Mouse (Mus musculus) hindbrain, embryonic 16.5 days (tissue): Measurements from ENCODE around the gene Zfp598. TPM values are rescaled to one million over a fixed set of nuclear protein-coding genes. Genes with fewer than 3 reads are reported as not detected.

Experiments
- ATAC-seq: fragments of 200-750 bp; cut with Nextera tagmentation; 2 replicates; pipeline ENCODE4 v1.8.0; 2017; ENCODE audit warnings: moderate TSS enrichment, moderate library complexity
- H3K27ac ChIP-seq: fragments of 300-500 bp; sonication (generic); 2 replicates; pipeline ENCODE4 v1.5.1; 2014; ENCODE audit warnings: low read depth, mild to moderate bottlenecking, control low read depth, low read length, moderate library complexity
- H3K27me3 ChIP-seq: fragments of 300-500 bp; sonication (generic); replicated peaks from 2 replicates; pipeline ENCODE4 v1.6.1; 2014; ENCODE audit warnings: low read length; ENCODE audit not compliant: control insufficient read depth, insufficient read depth
- H3K36me3 ChIP-seq: fragments of 300-500 bp; sonication (generic); 2 replicates; pipeline ENCODE4 v1.6.1; 2014; ENCODE audit warnings: mild to moderate bottlenecking, low read length, moderate library complexity, mixed read lengths; ENCODE audit not compliant: control insufficient read depth, insufficient read depth
- H3K4me1 ChIP-seq: fragments of 300-500 bp; sonication (generic); 2 replicates; pipeline ENCODE4 v1.6.1; 2014; ENCODE audit warnings: low read depth, low read length; ENCODE audit not compliant: control insufficient read depth, insufficient read depth
- H3K4me2 ChIP-seq: fragments of 300-500 bp; sonication (generic); 2 replicates; pipeline ENCODE4 v1.6.1; 2014; ENCODE audit warnings: mild to moderate bottlenecking, low read length, control low read depth, moderate library complexity
- H3K4me3 ChIP-seq: fragments of 300-500 bp; sonication (generic); 2 replicates; pipeline ENCODE4 v1.5.1; 2014; ENCODE audit warnings: mild to moderate bottlenecking, low read length, control low read depth, moderate library complexity
- H3K9ac ChIP-seq: fragments of 300-500 bp; sonication (generic); 2 replicates; pipeline ENCODE4 v1.6.1; 2014; ENCODE audit warnings: low read depth, mild to moderate bottlenecking, control low read depth, low read length, moderate library complexity
- H3K9me3 ChIP-seq: fragments of 300-500 bp; sonication (generic); 2 replicates; pipeline ENCODE4 v1.6.1; 2014; ENCODE audit warnings: mild to moderate bottlenecking, low read length, moderate library complexity; ENCODE audit not compliant: control insufficient read depth
- WGBS: fragments of 180-500 bp; shearing (Covaris S2); extraction: QIAGEN DNeasy Blood & Tissue Kit; methylation state at CpG from one replicate; pipeline ENCODE4 v1.1.7; 2014; 5-methylcytosine and 5-hydroxymethylcytosine counted together
- polyA plus RNA-seq: library from polyadenylated mRNA; unstranded; fragments of >200 nt; fragmentation: Nextera tagmentation; extraction: Ambion mirVana; gene quantifications from 2 replicates; pipeline ENCODE4 v1.2.1, GENCODE M21; 2015

Gene Zfp598
- polyA plus RNA-seq, 1 experiment from 2014 or later: 10.8 TPM

- Histone ChIP-seq H3K27me3 (no peaks in the 10 kb centered on the region), H3K9me3 (no peaks in the 10 kb centered on the region), H3K4me1 (peaks cover 26% of the 10 kb centered on the region), H3K36me3 (peaks cover 1% of the 10 kb centered on the region; the same call in 1 of the 2 replicates), H3K27ac (no peak overlapping the region), H3K4me3 (no peak overlapping the region), H3K9ac (no peak overlapping the region), H3K4me2 (peak overlapping the region; percentile 22)
- no peak for ATAC-seq
- 40% methylated on average over 5 of the region's 5 CpGs for whole genome bisulfite sequencing
Observed at GRCm38 (mm10) chr17:24672141-24672540, 2.7 kb downstream of the Zfp598 start.

GRCm38 (mm10) chr17:24674277-24674676 lies 4.8 kb downstream of the Zfp598 start:
- Histone ChIP-seq H3K4me1 (peaks cover 23% of the 10 kb centered on the region), H3K4me3 (no peak overlapping the region), H3K27me3 (no peaks in the 10 kb centered on the region), H3K36me3 (peaks cover 10% of the 10 kb centered on the region), H3K9ac (no peak overlapping the region), H3K4me2 (no peak overlapping the region), H3K9me3 (no peaks in the 10 kb centered on the region), H3K27ac (no peak overlapping the region)
- ATAC-seq: no peak
- WGBS: 84% methylated on average over 7 of the region's 7 CpGs

GRCm38 (mm10) chr17:24676187-24676586 lies 6.7 kb downstream of the Zfp598 start:
- H3K9ac ChIP-seq: no peak overlapping the region
- no peak for ATAC-seq
- no peak overlapping the region for H3K27ac ChIP-seq
- H3K36me3 ChIP-seq: peaks cover 22% of the 10 kb centered on the region
- 55% methylated on average over 2 of the region's 2 CpGs for WGBS
- no peaks in the 10 kb centered on the region for H3K9me3 ChIP-seq
- no peak overlapping the region for H3K4me3 ChIP-seq
- peaks cover 13% of the 10 kb centered on the region for H3K4me1 ChIP-seq
- no peaks in the 10 kb centered on the region for H3K27me3 ChIP-seq
- no peak overlapping the region for H3K4me2 ChIP-seq

- Histone ChIP-seq H3K4me1 (peaks cover 6% of the 10 kb centered on the region), H3K36me3 (peaks cover 27% of the 10 kb centered on the region), H3K9ac (no peak overlapping the region), H3K27me3 (no peaks in the 10 kb centered on the region), H3K27ac (no peak overlapping the region), H3K4me2 (no peak overlapping the region), H3K9me3 (no peaks in the 10 kb centered on the region), H3K4me3 (no peak overlapping the region)
- WGBS: 93% methylated on average over 5 of the region's 5 CpGs
- no peak for ATAC-seq
Observed at GRCm38 (mm10) chr17:24676877-24677276, 7.4 kb downstream of the Zfp598 start.

GRCm38 (mm10) chr17:24677500-24678080 lies 8.1 kb downstream of the Zfp598 start:
- Histone ChIP-seq H3K4me3 (no peak overlapping the region), H3K27me3 (no peaks in the 10 kb centered on the region), H3K27ac (no peak overlapping the region), H3K4me2 (no peak overlapping the region), H3K9me3 (no peaks in the 10 kb centered on the region), H3K36me3 (peaks cover 27% of the 10 kb centered on the region), H3K9ac (no peak overlapping the region), H3K4me1 (no peaks in the 10 kb centered on the region; the same call in 1 of the 2 replicates)
- WGBS: 94% methylated on average over 24 of the region's 24 CpGs
- ATAC-seq: no peak; the same call in 1 of the 2 replicates

GRCm38 (mm10) chr17:24686514-24686913 lies 17.0 kb downstream of the Zfp598 start:
- WGBS: 39% methylated on average over 16 of the region's 16 CpGs
- H3K9ac ChIP-seq: no peak overlapping the region
- H3K36me3 ChIP-seq: peaks cover 15% of the 10 kb centered on the region; the same call in 1 of the 2 replicates
- no peaks in the 10 kb centered on the region for H3K9me3 ChIP-seq
- no peak overlapping the region for H3K4me2 ChIP-seq
- H3K27ac ChIP-seq: no peak overlapping the region
- no peak for ATAC-seq
- peaks cover 4% of the 10 kb centered on the region; the same call in 1 of the 2 replicates for H3K27me3 ChIP-seq
- peaks cover 29% of the 10 kb centered on the region for H3K4me1 ChIP-seq
- H3K4me3 ChIP-seq: no peak overlapping the region

- Histone ChIP-seq H3K9me3 (no peaks in the 10 kb centered on the region), H3K9ac (peak overlapping the region; percentile 52), H3K4me2 (peak overlapping the region; percentile 72), H3K27me3 (peaks cover 4% of the 10 kb centered on the region; the same call in 1 of the 2 replicates), H3K4me1 (peaks cover 29% of the 10 kb centered on the region), H3K4me3 (peak overlapping the region; percentile 39), H3K27ac (no peak overlapping the region), H3K36me3 (peaks cover 14% of the 10 kb centered on the region; the same call in 1 of the 2 replicates)
- peak; percentile 26 for ATAC-seq
- 2% methylated on average over 25 of the region's 25 CpGs for WGBS
Observed at GRCm38 (mm10) chr17:24687146-24687595, 17.7 kb downstream of the Zfp598 start.

- ATAC-seq: no peak; the same call in 1 of the 2 replicates
- Histone ChIP-seq H3K27me3 (peaks cover 4% of the 10 kb centered on the region; the same call in 1 of the 2 replicates), H3K9ac (peak overlapping the region; percentile 52), H3K4me1 (peaks cover 29% of the 10 kb centered on the region), H3K9me3 (no peaks in the 10 kb centered on the region), H3K4me3 (peak overlapping the region; percentile 39), H3K36me3 (peaks cover 16% of the 10 kb centered on the region), H3K4me2 (peak overlapping the region; percentile 72), H3K27ac (no peak overlapping the region)
- 19% methylated on average over 23 of the region's 23 CpGs for WGBS
Observed at GRCm38 (mm10) chr17:24687599-24687998, 18.1 kb downstream of the Zfp598 start.

GRCm38 (mm10) chr17:24689251-24690081 lies 20.0 kb downstream of the Zfp598 start, which contains the start of gene Syngr3:
Syngr3 (minus strand) TSS chr17:24689955.
- ATAC-seq: peak; percentile 73
- H3K4me1 ChIP-seq: peaks cover 29% of the 10 kb centered on the region
- H3K4me2 ChIP-seq: peak within 1 kb of the TSS; percentile 72

More at GRCm38 (mm10) chr17:24689251-24690081, 20.0 kb downstream of the Zfp598 start, which contains the start of gene Syngr3:
- Histone ChIP-seq H3K27me3 (peaks cover 4% of the 10 kb centered on the region; the same call in 1 of the 2 replicates), H3K9ac (peak within 1 kb of the TSS; percentile 83), H3K27ac (peak within 1 kb of the TSS; percentile 90), H3K4me3 (peak within 1 kb of the TSS; percentile 66), H3K36me3 (peaks cover 20% of the 10 kb centered on the region), H3K9me3 (no peaks in the 10 kb centered on the region)
- under 1% methylated on average over 55 of the region's 55 CpGs for WGBS
